Mouse (Mus musculus): Measurements from ENCODE around the gene Mapre1. TPM values are rescaled to one million over a fixed set of nuclear protein-coding genes. Genes with fewer than 3 reads are reported as not detected.

Gene Mapre1
- polyA plus RNA-seq, 1 experiment from 2014 or later: 342 TPM

GRCm38 (mm10) chr2:153724871-153725270, 16.2 kb upstream of the Mapre1 start:
- no peak for ATAC-seq (ENCODE audit: low FRiP score)
- 57% methylated on average over 2 of the region's 2 CpGs for WGBS
- Histone ChIP-seq H3K27ac (replicated peaks) (no peak overlapping the region), H3K4me1 (no peaks in the 10 kb centered on the region), H3K4me3 (replicated peaks) (no peak overlapping the region), H3K4me2 (no peak overlapping the region), H3K9ac (replicated peaks) (no peak overlapping the region), H3K9me3 (replicated peaks) (no peaks in the 10 kb centered on the region), H3K27me3 (replicated peaks) (no peaks in the 10 kb centered on the region), H3K36me3 (no peaks in the 10 kb centered on the region)

GRCm38 (mm10) chr2:153725291-153725690, 15.8 kb upstream of the Mapre1 start:
- Histone ChIP-seq H3K9ac (replicated peaks) (no peak overlapping the region), H3K4me3 (replicated peaks) (no peak overlapping the region), H3K27ac (replicated peaks) (no peak overlapping the region), H3K4me2 (no peak overlapping the region), H3K27me3 (replicated peaks) (no peaks in the 10 kb centered on the region), H3K36me3 (no peaks in the 10 kb centered on the region), H3K9me3 (replicated peaks) (no peaks in the 10 kb centered on the region), H3K4me1 (no peaks in the 10 kb centered on the region)
- 88% methylated on average over 4 of the region's 4 CpGs for WGBS
- ATAC-seq (ENCODE audit: low FRiP score): no peak

- Histone ChIP-seq H3K4me1 (no peaks in the 10 kb centered on the region), H3K4me2 (no peak overlapping the region), H3K27ac (replicated peaks) (no peak overlapping the region), H3K27me3 (replicated peaks) (no peaks in the 10 kb centered on the region), H3K9ac (replicated peaks) (no peak overlapping the region), H3K4me3 (replicated peaks) (no peak overlapping the region), H3K36me3 (no peaks in the 10 kb centered on the region), H3K9me3 (replicated peaks) (no peaks in the 10 kb centered on the region)
- no peak for ATAC-seq (ENCODE audit: low FRiP score)
- 77% methylated on average over 4 of the region's 4 CpGs for WGBS
These were observed 7.0 kb upstream of the Mapre1 start for GRCm38 (mm10) chr2:153734033-153734432.

GRCm38 (mm10) chr2:153741437-153742065, 477 bp downstream of the Mapre1 start:
- Histone ChIP-seq H3K9ac (replicated peaks) (peak overlapping the region; percentile 88), H3K36me3 (no peaks in the 10 kb centered on the region), H3K27me3 (replicated peaks) (no peaks in the 10 kb centered on the region), H3K4me2 (peak overlapping the region; percentile 78), H3K4me1 (peaks cover 47% of the 10 kb centered on the region), H3K27ac (replicated peaks) (peak overlapping the region; percentile 99), H3K9me3 (replicated peaks) (no peaks in the 10 kb centered on the region), H3K4me3 (replicated peaks) (peak overlapping the region; percentile 55)
- WGBS: 2% methylated on average over 44 of the region's 56 CpGs
- peak; percentile 89 for ATAC-seq (ENCODE audit: low FRiP score)

- Histone ChIP-seq H3K4me2 (no peak overlapping the region), H3K9ac (replicated peaks) (no peak overlapping the region), H3K27ac (replicated peaks) (no peak overlapping the region), H3K36me3 (peaks cover 15% of the 10 kb centered on the region; the same call in 1 of the 2 replicates), H3K4me3 (replicated peaks) (no peak overlapping the region), H3K27me3 (replicated peaks) (no peaks in the 10 kb centered on the region), H3K4me1 (peaks cover 37% of the 10 kb centered on the region), H3K9me3 (replicated peaks) (no peaks in the 10 kb centered on the region)
- no peak for ATAC-seq (ENCODE audit: low FRiP score)
These were observed 6.9 kb downstream of the Mapre1 start for GRCm38 (mm10) chr2:153747994-153748393.

GRCm38 (mm10) chr2:153750363-153750762, 9.3 kb downstream of the Mapre1 start:
- Histone ChIP-seq H3K9me3 (replicated peaks) (no peaks in the 10 kb centered on the region), H3K27ac (replicated peaks) (no peak overlapping the region), H3K36me3 (peaks cover 18% of the 10 kb centered on the region; the same call in 1 of the 2 replicates), H3K4me1 (peaks cover 17% of the 10 kb centered on the region), H3K4me3 (replicated peaks) (no peak overlapping the region), H3K27me3 (replicated peaks) (no peaks in the 10 kb centered on the region), H3K9ac (replicated peaks) (no peak overlapping the region), H3K4me2 (no peak overlapping the region)
- 78% methylated on average over 2 of the region's 2 CpGs for WGBS
- ATAC-seq (ENCODE audit: low FRiP score): no peak

- no peak overlapping the region for H3K4me2 ChIP-seq
- no peaks in the 10 kb centered on the region for H3K9me3 ChIP-seq (replicated peaks)
- H3K4me1 ChIP-seq: no peaks in the 10 kb centered on the region
- no peak overlapping the region for H3K27ac ChIP-seq (replicated peaks)
- H3K4me3 ChIP-seq (replicated peaks): no peak overlapping the region
- no peaks in the 10 kb centered on the region for H3K27me3 ChIP-seq (replicated peaks)
- no peak for ATAC-seq (ENCODE audit: low FRiP score)
- 93% methylated on average over 5 of the region's 5 CpGs for WGBS
- peaks cover 89% of the 10 kb centered on the region for H3K36me3 ChIP-seq
- H3K9ac ChIP-seq (replicated peaks): no peak overlapping the region; the same call in 1 of the 2 replicates
These were observed 21.0 kb downstream of the Mapre1 start for GRCm38 (mm10) chr2:153762121-153762520.

- no peak overlapping the region for H3K27ac ChIP-seq (replicated peaks)
- WGBS: 56% methylated on average over 6 of the region's 6 CpGs
- no peak for ATAC-seq (ENCODE audit: low FRiP score)
- no peaks in the 10 kb centered on the region for H3K9me3 ChIP-seq (replicated peaks)
- H3K27me3 ChIP-seq (replicated peaks): no peaks in the 10 kb centered on the region
- no peak overlapping the region for H3K9ac ChIP-seq (replicated peaks)
- H3K4me2 ChIP-seq: no peak overlapping the region
- no peak overlapping the region for H3K4me3 ChIP-seq (replicated peaks)
- H3K4me1 ChIP-seq: no peaks in the 10 kb centered on the region
- peaks cover 59% of the 10 kb centered on the region for H3K36me3 ChIP-seq
These were observed 26.4 kb downstream of the Mapre1 start for GRCm38 (mm10) chr2:153767484-153767883.

GRCm38 (mm10) chr2:153768881-153769280, 27.8 kb downstream of the Mapre1 start:
- peaks cover 59% of the 10 kb centered on the region for H3K36me3 ChIP-seq

GRCm38 (mm10) chr2:153772950-153773349, 31.9 kb downstream of the Mapre1 start:
- H3K27ac ChIP-seq (replicated peaks): no peak overlapping the region
- no peak overlapping the region for H3K4me3 ChIP-seq (replicated peaks)
- H3K27me3 ChIP-seq (replicated peaks): no peaks in the 10 kb centered on the region
- no peak for ATAC-seq (ENCODE audit: low FRiP score)
- 96% methylated on average over 4 of the region's 4 CpGs for WGBS
- H3K9ac ChIP-seq (replicated peaks): no peak overlapping the region
- H3K4me1 ChIP-seq: no peaks in the 10 kb centered on the region
- peaks cover 33% of the 10 kb centered on the region for H3K36me3 ChIP-seq
- no peak overlapping the region for H3K4me2 ChIP-seq
- H3K9me3 ChIP-seq (replicated peaks): 0 out of 2 replicates have a peak, but pooled peaks cover 6% of the 10 kb centered on the region

More at GRCm38 (mm10) chr2:153768881-153769280, 27.8 kb downstream of the Mapre1 start:
- H3K9me3 ChIP-seq (replicated peaks): 0 out of 2 replicates have a peak, but pooled peaks cover 6% of the 10 kb centered on the region
- no peak overlapping the region for H3K4me3 ChIP-seq (replicated peaks)
- no peaks in the 10 kb centered on the region for H3K4me1 ChIP-seq
- ATAC-seq (ENCODE audit: low FRiP score): no peak
- 79% methylated on average over 2 of the region's 2 CpGs for WGBS
- H3K27me3 ChIP-seq (replicated peaks): no peaks in the 10 kb centered on the region
- no peak overlapping the region for H3K27ac ChIP-seq (replicated peaks)
- no peak overlapping the region for H3K4me2 ChIP-seq
- no peak overlapping the region for H3K9ac ChIP-seq (replicated peaks)

- Histone ChIP-seq H3K9ac (replicated peaks) (no peak overlapping the region), H3K4me1 (peaks cover 12% of the 10 kb centered on the region), H3K4me3 (replicated peaks) (no peak overlapping the region), H3K27me3 (replicated peaks) (no peaks in the 10 kb centered on the region), H3K36me3 (peaks cover 30% of the 10 kb centered on the region), H3K27ac (replicated peaks) (no peak overlapping the region), H3K9me3 (replicated peaks) (0 out of 2 replicates have a peak, but pooled peaks cover 6% of the 10 kb centered on the region), H3K4me2 (no peak overlapping the region)
- whole genome bisulfite sequencing: 95% methylated on average over 4 of the region's 4 CpGs
- no peak for ATAC-seq (ENCODE audit: low FRiP score)
These were observed 34.4 kb downstream of the Mapre1 start for GRCm38 (mm10) chr2:153775472-153775871.

GRCm38 (mm10) chr2:153778638-153779362, 37.7 kb downstream of the Mapre1 start:
- peak overlapping the region; percentile 78 for H3K4me2 ChIP-seq
- 18% methylated on average over 24 of the region's 24 CpGs for WGBS
- no peak overlapping the region for H3K27ac ChIP-seq (replicated peaks)
- H3K9ac ChIP-seq (replicated peaks): peak overlapping the region; percentile 3; the same call in 1 of the 2 replicates
- peak overlapping the region; percentile 39 for H3K4me3 ChIP-seq (replicated peaks)
- peaks cover 6% of the 10 kb centered on the region for H3K36me3 ChIP-seq
- peak; percentile 87 for ATAC-seq (ENCODE audit: low FRiP score)
- H3K4me1 ChIP-seq: peaks cover 12% of the 10 kb centered on the region
- no peaks in the 10 kb centered on the region for H3K9me3 ChIP-seq (replicated peaks)
- no peaks in the 10 kb centered on the region for H3K27me3 ChIP-seq (replicated peaks)

Measured in neural tube, embryonic 15.5 days (tissue).